ENCODE assay signal across 7 mouse cellular contexts in the genomic region with DNA sequence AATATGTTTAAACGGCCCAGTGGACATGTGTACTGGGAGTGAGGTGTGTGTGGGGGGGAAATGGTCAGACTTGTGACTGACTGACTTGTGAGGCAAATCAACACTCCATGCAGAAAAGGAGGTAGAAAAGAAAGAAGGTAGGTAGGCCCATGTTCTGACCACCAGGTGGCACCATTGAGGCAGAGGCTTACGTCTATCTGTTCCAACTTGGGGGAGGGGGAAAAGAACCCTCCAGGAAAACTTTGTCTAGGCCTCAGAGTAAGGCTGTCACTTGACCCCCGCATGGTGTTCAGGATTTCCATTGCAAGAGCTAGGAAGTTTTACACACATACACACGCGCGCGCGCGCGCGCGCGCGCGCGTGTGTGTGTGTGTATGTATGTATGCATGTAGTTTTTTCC. TPM values are rescaled to one million over a fixed set of nuclear protein-coding genes. Genes with fewer than 3 reads are reported as not detected.
DNase-seq lines count a peak whose midpoint lies in the region; ATAC-seq and TF ChIP-seq lines count a peak whose summit lies in the region.

No protein-coding gene starts in this region.

- no peaks in the 10 kb centered on the region for H3K36me3 ChIP-seq in intestine, embryonic 14.5 days (ENCODE audit: control insufficient read depth, insufficient read depth, low read length)
- no peaks in the 10 kb centered on the region for H3K36me3 ChIP-seq in midbrain, embryonic 10.5 days
- no peaks in the 10 kb centered on the region for H3K36me3 ChIP-seq in small intestine, adult 2 months (ENCODE audit: control insufficient read depth, insufficient read depth, low read length)

- H3K27ac ChIP-seq in intestine, embryonic 14.5 days (ENCODE audit: low read depth) = no peak overlapping the region
- H3K27ac ChIP-seq in midbrain, embryonic 10.5 days (replicated peaks) = no peak overlapping the region
- H3K27ac ChIP-seq in small intestine, adult 2 months (ENCODE audit: insufficient read depth, low read depth, low read length) = no peak overlapping the region

- intact Hi-C loops in left cerebral cortex, postnatal 36 days (cut with DNase I) = loop anchor here (5.0 kb wide), 2 partner anchors 48 to 467 kb away; no protein-coding TSS in a partner anchor

- TF ChIP-seq CTCF in small intestine, adult 2 months (IDR thresholded peaks at IDR 0.05; ENCODE audit: extremely low read depth, insufficient read length, insufficient replicate concordance, low read depth, low read length) = peak; percentile 93; the same call in 1 of the 2 replicates

- peak overlapping the region; percentile 69 for H3K4me2 ChIP-seq in intestine, embryonic 14.5 days (ENCODE audit: low read length)

- H3K9me3 ChIP-seq in intestine, embryonic 14.5 days (ENCODE audit: control insufficient read depth, low read length) = no peaks in the 10 kb centered on the region
- no peaks in the 10 kb centered on the region for H3K9me3 ChIP-seq in midbrain, embryonic 10.5 days (replicated peaks)

- H3K9ac ChIP-seq in intestine, embryonic 14.5 days (ENCODE audit: low read length) = no peak overlapping the region; the same call in 1 of the 2 replicates

- no peaks in the 10 kb centered on the region for H3K27me3 ChIP-seq in intestine, embryonic 14.5 days (replicated peaks; ENCODE audit: control insufficient read depth, insufficient read depth, low read length)
- peaks cover 5% of the 10 kb centered on the region for H3K27me3 ChIP-seq in midbrain, embryonic 10.5 days (ENCODE audit: low read depth, poor library complexity, severe bottlenecking)
- no peaks in the 10 kb centered on the region; the same call in 1 of the 2 replicates for H3K27me3 ChIP-seq in small intestine, adult 2 months (ENCODE audit: control insufficient read depth, insufficient read depth, low read length)

- H3K4me3 ChIP-seq in intestine, embryonic 14.5 days (ENCODE audit: low read depth, low read length) = peak overlapping the region; percentile 79
- H3K4me3 ChIP-seq in midbrain, embryonic 10.5 days = peak overlapping the region; percentile 70
- peak overlapping the region; percentile 57 for H3K4me3 ChIP-seq in small intestine, adult 2 months (ENCODE audit: low read depth, low read length)

- DNase-seq in adrenal gland, adult 2 months = peak; percentile 66
- DNase-seq in embryo, embryonic 10 days (ENCODE audit: low spot score) = peak; percentile 93
- peak; percentile 48 for DNase-seq in gastrocnemius, postnatal 25 days
- peak; percentile 87 for DNase-seq in intestine, embryonic 14.5 days (ENCODE audit: low spot score)
- DNase-seq in left cerebral cortex, postnatal 36 days (ENCODE audit: low spot score in 2 of 2) = peak; percentile 45 to 52
- peak; percentile 81 for DNase-seq in midbrain, embryonic 10.5 days (ENCODE audit: low spot score)

- TF ChIP-seq POLR2A in small intestine, adult 2 months (IDR thresholded peaks at IDR 0.05; ENCODE audit: low read depth, low read length) = no peak

- peaks cover 14% of the 10 kb centered on the region for H3K4me1 ChIP-seq in intestine, embryonic 14.5 days (replicated peaks; ENCODE audit: control insufficient read depth, insufficient read depth, low read length)
- H3K4me1 ChIP-seq in midbrain, embryonic 10.5 days = peaks cover 48% of the 10 kb centered on the region
- peaks cover 4% of the 10 kb centered on the region; the same call in 1 of the 2 replicates for H3K4me1 ChIP-seq in small intestine, adult 2 months (ENCODE audit: control insufficient read depth, insufficient read depth, insufficient read length, low read length)

- ATAC-seq in intestine, embryonic 14.5 days (replicated peaks; ENCODE audit: low FRiP score, low TSS enrichment, low read depth) = peak; percentile 44; the same call in 1 of the 2 replicates

- WGBS in intestine, embryonic 14.5 days = 19% methylated on average over 16 of the region's 16 CpGs
- 25% methylated on average over 16 of the region's 16 CpGs for WGBS in midbrain, embryonic 10.5 days
- 14% methylated on average over 16 of the region's 16 CpGs for WGBS in small intestine, adult 2 months

RNA-seq across cellular contexts. Expression of gene Fam102b, which starts 1.8 kb away (rescaled TPM):
- 1 to 10 TPM; 3.8 to 9.4 TPM for total RNA-seq in adrenal gland, adult 2 months (2021)
- polyA plus RNA-seq in adrenal gland, adult 2 months (2012; rRNA removed) = 0.98 and 1.0 TPM in 2 replicates
- total RNA-seq in gastrocnemius, postnatal 25 days (2021) = 1 to 10 TPM; 6.3 to 7.4 TPM
- 10.3 and 11.8 TPM in 2 replicates for polyA plus RNA-seq in intestine, embryonic 14.5 days (2014; fragmentation: Nextera tagmentation; extraction: Ambion mirVana)
- total RNA-seq in left cerebral cortex, postnatal 36 days (2021) = 10 to 100 TPM; 33.3 to 36.6 TPM
- 4.2 and 5.3 TPM in 2 replicates for polyA plus RNA-seq in midbrain, embryonic 10.5 days (2016; fragmentation: Nextera tagmentation; extraction: Ambion mirVana)
- 1.0 and 3.0 TPM in 2 replicates for polyA plus RNA-seq in small intestine, adult 2 months (2012; rRNA removed)

RNA-seq across cellular contexts. Expression of gene Slc25a54, which starts 54.7 kb away (rescaled TPM):
- total RNA-seq in adrenal gland, adult 2 months (2021) = not detected
- not detected in 2 replicates for polyA plus RNA-seq in adrenal gland, adult 2 months (2012; rRNA removed)
- not detected for total RNA-seq in gastrocnemius, postnatal 25 days (2021)
- polyA plus RNA-seq in intestine, embryonic 14.5 days (2014; fragmentation: Nextera tagmentation; extraction: Ambion mirVana) = not detected in 2 replicates
- total RNA-seq in left cerebral cortex, postnatal 36 days (2021) = not detected
- not detected in 2 replicates for polyA plus RNA-seq in midbrain, embryonic 10.5 days (2016; fragmentation: Nextera tagmentation; extraction: Ambion mirVana)
- polyA plus RNA-seq in small intestine, adult 2 months (2012; rRNA removed) = not detected in 2 replicates
